Mouse (Mus musculus) E14TG2a.4 (cell line): ENCODE data around the gene Gm49369.

Experiments
- H3K27me3 ChIP-seq: 2 replicates; pipeline ENCODE4 v1.6.1; 2014; ENCODE audit warnings: low read length, control low read depth; ENCODE audit not compliant: insufficient read depth
- H3K36me3 ChIP-seq: 2 replicates; pipeline ENCODE4 v1.6.1; 2014; ENCODE audit warnings: low read length, control low read depth; ENCODE audit not compliant: insufficient read depth
- H3K4me1 ChIP-seq: replicated peaks from 2 replicates; pipeline ENCODE4 v1.6.1; 2014; ENCODE audit warnings: low read depth, low read length, control low read depth
- H3K4me3 ChIP-seq: replicated peaks from 2 replicates; pipeline ENCODE4 v1.5.1; 2014; ENCODE audit warnings: mild to moderate bottlenecking, low read length
- H3K9me3 ChIP-seq: 2 replicates; pipeline ENCODE4 v1.6.1; 2014; ENCODE audit warnings: low read length, control low read depth
- CTCF ChIP-seq: conservative IDR thresholded peaks from 2 replicates; pipeline ENCODE4 v1.5.1; 2014; ENCODE audit warnings: low read length
- NANOG ChIP-seq: IDR thresholded peaks from 2 replicates; pipeline ENCODE4 v1.6.1; 2014; ENCODE audit warnings: borderline replicate concordance, low read length, mixed read lengths
- POU5F1 ChIP-seq: IDR thresholded peaks from 2 replicates; pipeline ENCODE4 v1.6.1; 2014; ENCODE audit warnings: low read length, borderline replicate concordance

Gm49369 gene

DNA sequence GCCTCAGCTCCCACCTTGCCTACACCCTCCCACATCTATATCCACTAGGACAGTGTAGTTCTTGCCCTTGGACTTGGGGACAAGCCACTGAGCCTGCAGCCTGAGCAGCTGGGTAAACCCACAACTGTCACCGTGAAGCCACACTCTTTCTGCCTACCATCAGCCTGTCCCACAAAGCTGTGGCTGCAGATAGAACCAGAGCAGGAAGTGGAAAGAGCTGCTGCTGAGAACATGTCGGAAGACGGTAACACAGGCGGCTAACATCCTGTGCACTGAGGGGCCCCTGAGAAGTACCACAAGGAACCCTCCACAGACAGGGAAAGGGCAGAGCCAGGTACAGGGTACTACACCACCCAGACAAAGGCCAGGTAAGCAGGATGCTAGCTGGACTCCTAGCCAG, 1.3 kb downstream of the Gm49369 start:
- Histone ChIP-seq H3K9me3 (no peaks in the 10 kb centered on the region), H3K4me3 (no peak overlapping the region), H3K27me3 (no peaks in the 10 kb centered on the region), H3K36me3 (peaks cover 100% of the 10 kb centered on the region), H3K4me1 (peaks cover 61% of the 10 kb centered on the region)
- TF ChIP-seq NANOG (no peak), CTCF (no peak), POU5F1 (no peak)

DNA sequence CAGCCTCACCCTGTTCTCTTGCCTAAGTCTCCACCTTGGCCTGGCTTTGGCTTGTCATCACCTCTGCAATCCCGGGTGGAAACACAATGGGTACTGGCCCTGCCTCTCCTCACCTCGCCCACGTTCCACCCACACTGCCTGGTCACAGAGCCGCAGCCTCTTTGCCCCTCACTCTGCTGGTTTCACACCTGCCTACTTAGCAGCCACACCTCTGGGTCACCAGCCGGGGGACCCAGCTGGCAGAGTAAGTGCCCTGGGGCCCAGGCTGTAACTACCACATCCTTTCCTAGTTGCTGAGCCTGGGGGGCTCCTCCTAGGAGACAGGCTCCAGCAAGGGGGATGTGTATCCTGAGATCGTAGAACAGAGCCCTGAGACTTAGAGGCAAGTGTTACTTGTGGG, 3.3 kb downstream of the Gm49369 start:
- no peak for TF ChIP-seq POU5F1
- no peak overlapping the region for H3K4me3 ChIP-seq

DNA sequence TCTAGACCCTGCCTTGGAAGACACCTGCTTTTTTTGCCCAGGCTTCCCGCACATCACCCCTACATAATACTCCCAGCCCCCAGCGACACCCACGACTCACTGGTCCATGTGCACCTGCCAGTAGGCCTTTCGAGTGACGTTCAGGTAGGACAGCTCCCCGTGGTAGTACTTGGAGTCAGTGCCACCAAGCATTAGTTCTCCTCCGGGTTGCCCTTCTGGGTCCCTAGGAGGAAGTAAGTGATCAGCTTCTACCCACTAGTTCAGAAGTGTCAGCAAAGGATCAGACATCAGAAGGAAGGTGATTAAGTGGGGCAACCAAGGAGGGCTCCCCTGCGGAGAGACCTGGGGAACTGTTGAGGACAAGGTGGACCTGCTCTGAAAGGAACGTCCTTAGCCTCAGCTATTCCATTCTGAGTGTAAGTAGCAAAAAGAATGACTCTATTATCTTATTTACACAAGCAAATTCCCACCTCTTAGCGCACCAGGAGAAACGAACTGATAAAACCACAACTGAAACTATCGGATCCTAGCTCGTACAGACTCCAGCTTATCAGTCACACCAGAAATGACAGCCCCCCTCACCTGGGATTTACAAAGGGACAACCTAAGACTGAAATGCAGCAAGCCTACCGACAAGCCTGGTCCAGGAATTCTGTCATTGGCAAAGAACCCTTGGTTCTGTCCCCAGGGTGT, 5.1 kb downstream of the Gm49369 start:
- TF ChIP-seq CTCF (no peak), POU5F1 (no peak), NANOG (no peak)
- Histone ChIP-seq H3K4me1 (peaks cover 74% of the 10 kb centered on the region), H3K36me3 (peaks cover 84% of the 10 kb centered on the region), H3K9me3 (no peaks in the 10 kb centered on the region), H3K27me3 (peaks cover 9% of the 10 kb centered on the region), H3K4me3 (no peak overlapping the region)

More for the DNA sequence above, 3.3 kb downstream of the Gm49369 start:
- H3K36me3 ChIP-seq = peaks cover 100% of the 10 kb centered on the region
- no peaks in the 10 kb centered on the region for H3K27me3 ChIP-seq
- peaks cover 62% of the 10 kb centered on the region for H3K4me1 ChIP-seq
- H3K9me3 ChIP-seq = no peaks in the 10 kb centered on the region

DNA sequence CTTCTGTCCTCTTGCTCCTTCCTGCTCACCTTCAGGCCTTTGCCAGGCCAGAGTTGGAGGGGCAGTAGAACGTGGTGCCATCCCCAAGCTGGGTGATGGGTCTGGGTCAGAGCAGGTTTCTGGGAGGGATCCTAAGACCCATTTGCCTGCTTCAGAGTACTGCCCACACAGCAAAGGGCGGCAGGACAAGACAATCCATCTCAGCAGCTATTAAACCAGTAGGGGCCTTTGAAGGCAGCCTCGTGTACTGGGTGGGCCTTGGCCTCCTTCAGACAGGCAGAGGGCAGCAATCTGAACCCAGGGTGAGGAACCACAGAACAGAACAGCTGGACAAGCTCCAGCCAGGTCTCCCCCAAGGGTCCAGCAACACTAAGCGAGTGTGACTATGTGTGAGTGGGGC, 6.4 kb downstream of the Gm49369 start:
- Histone ChIP-seq H3K4me1 (peaks cover 72% of the 10 kb centered on the region), H3K9me3 (no peaks in the 10 kb centered on the region), H3K4me3 (no peak overlapping the region), H3K27me3 (peaks cover 21% of the 10 kb centered on the region), H3K36me3 (peaks cover 71% of the 10 kb centered on the region)
- TF ChIP-seq POU5F1 = no peak
- no peak for TF ChIP-seq CTCF
- no peak for TF ChIP-seq NANOG

DNA sequence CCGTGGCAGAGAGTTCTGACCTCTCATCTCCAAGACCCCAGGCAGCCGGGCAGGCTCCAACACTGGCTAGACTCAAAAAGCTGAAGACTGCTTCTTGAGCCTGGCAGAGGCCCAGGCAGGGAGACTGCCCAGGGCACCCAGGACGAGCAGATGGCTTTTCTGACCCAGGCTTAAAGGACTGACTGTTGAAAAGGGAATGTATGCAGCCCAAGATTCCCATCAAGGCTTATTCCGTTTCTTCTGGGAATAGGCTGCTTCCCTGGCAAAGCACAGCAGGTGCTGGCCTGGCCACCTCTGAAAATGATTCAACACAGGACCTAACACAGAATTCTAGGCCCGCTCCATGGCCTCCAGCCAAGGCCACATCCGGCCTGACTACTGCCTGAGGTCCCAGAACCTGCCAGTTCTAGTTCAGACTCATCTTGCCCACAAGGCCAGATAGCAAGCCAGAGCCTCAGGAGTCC, 7.2 kb downstream of the Gm49369 start:
- TF ChIP-seq NANOG = no peak
- no peak for TF ChIP-seq CTCF
- no peak for TF ChIP-seq POU5F1
- Histone ChIP-seq H3K36me3 (peaks cover 63% of the 10 kb centered on the region), H3K9me3 (no peaks in the 10 kb centered on the region), H3K27me3 (peaks cover 28% of the 10 kb centered on the region), H3K4me1 (peaks cover 71% of the 10 kb centered on the region), H3K4me3 (no peak overlapping the region)

DNA sequence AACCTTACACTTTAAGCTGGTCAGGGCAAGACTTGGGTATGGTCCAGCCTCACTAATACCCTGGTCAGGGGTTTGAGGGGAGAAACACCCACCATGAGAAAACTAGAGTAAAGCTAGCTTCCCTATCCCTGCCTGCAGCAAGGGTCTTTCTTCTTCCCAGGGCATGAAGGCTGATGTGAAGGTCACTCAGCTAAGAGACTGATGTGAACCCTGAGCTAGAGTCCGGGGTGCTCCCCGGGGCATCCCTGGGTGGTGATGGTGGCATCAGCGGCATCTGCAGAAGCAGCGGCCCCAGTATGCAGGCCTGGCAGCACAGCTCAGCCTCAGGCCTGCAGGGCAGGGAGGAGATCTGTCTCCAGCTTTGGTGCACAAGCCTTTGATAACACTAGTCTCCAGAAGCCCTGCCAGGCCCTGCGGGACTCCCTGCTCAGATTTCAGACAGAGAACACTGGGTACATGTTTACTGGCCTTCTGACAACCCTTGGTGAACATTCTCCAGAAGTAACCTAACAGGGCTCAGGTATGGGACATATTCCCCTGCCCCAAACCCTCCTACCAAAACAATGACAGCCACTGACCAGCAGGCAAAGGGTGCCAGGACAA, 8.0 kb downstream of the Gm49369 start:
- H3K27me3 ChIP-seq = peaks cover 36% of the 10 kb centered on the region
- no peaks in the 10 kb centered on the region for H3K9me3 ChIP-seq
- H3K4me3 ChIP-seq = 0 out of 2 replicates have a peak overlapping the region, but pooled peaks have one; percentile 20
- H3K36me3 ChIP-seq = peaks cover 55% of the 10 kb centered on the region
- peaks cover 63% of the 10 kb centered on the region for H3K4me1 ChIP-seq
- TF ChIP-seq NANOG (no peak), POU5F1 (no peak), CTCF (no peak)

DNA sequence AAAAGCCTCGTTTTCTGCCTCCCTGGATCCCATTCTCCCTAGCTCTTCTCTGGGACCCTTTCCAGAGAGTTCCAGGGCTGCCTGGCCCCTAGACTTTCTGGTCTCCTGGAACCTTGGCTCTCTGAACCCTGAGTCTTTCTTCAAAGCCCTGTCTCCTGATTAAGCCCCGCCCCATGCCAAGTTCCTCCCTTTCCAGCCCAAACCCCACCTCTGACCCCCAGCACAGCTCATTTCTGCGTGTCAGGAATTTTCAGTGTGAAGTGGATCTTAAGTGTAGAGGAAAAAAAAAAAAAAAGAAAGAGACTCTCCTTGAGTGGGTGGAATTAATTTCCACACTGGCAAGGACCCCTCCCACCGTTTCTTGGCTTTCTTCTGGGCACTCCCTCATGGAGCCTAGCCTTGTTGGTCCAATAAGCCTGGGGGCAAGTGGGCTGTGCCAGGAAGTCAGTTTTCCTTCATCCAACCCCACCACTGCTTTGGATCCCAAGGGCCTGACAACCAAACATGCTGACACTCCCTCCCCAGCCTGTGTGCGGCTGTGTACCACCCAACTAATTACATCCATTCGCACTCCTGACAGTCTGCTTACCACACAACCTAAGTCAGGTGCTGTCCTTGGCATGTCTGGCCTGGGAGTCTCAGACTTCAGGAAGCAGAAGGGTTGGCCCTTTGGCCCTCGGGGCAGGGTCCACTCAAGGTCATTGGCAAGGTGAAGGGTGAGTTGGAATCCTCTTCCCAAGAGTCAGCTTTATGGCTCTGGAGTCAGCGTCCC, 8.6 kb downstream of the Gm49369 start, which contains the start of gene Ifitm10:
Gene Ifitm10 (minus strand): TSS at position 113 of the 772 bp plus-strand sequence.
- Histone ChIP-seq H3K4me1 (peaks cover 58% of the 10 kb centered on the region), H3K4me3 (peak within 1 kb of the TSS; percentile 75; the same call in 1 of the 2 replicates), H3K9me3 (no peaks in the 10 kb centered on the region), H3K27me3 (peaks cover 42% of the 10 kb centered on the region), H3K36me3 (peaks cover 48% of the 10 kb centered on the region)
- TF ChIP-seq CTCF (no peak), POU5F1 (no peak), NANOG (no peak)

DNA sequence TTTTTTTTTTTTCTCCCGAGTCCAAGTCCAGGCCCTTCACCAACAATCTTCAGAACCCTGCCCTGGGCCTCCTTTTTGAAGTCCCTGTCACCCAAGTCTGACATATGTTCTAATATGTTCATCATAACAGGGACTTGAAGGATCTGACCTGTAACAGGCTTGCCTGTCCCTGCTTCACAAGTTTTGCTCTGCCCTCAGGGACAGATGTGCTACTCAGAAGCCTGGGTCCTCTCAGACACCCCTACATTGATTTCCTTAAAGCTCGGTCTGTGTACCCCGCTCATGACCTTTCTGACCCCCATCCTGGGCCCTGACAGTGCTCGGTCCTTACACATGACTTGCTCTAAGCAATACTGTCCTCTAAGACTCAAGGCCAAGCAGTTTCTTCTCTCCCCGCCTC, 9.4 kb downstream of the Gm49369 start:
- H3K9me3 ChIP-seq = no peaks in the 10 kb centered on the region
- peaks cover 58% of the 10 kb centered on the region for H3K4me1 ChIP-seq
- TF ChIP-seq NANOG (no peak), CTCF (no peak), POU5F1 (no peak)
- peaks cover 40% of the 10 kb centered on the region for H3K36me3 ChIP-seq
- H3K27me3 ChIP-seq = peaks cover 49% of the 10 kb centered on the region
- no peak overlapping the region for H3K4me3 ChIP-seq
